Mouse (Mus musculus) brain, embryonic 18.5 days (tissue): Measurements from ENCODE around the gene Trmt1.

ENCODE experiments used
- DNase-seq: peaks from one replicate; pipeline ENCODE4 v3.0.0-alpha.2; 2012; ENCODE audit warnings: low read depth, low spot score

Gene Trmt1

DNA sequence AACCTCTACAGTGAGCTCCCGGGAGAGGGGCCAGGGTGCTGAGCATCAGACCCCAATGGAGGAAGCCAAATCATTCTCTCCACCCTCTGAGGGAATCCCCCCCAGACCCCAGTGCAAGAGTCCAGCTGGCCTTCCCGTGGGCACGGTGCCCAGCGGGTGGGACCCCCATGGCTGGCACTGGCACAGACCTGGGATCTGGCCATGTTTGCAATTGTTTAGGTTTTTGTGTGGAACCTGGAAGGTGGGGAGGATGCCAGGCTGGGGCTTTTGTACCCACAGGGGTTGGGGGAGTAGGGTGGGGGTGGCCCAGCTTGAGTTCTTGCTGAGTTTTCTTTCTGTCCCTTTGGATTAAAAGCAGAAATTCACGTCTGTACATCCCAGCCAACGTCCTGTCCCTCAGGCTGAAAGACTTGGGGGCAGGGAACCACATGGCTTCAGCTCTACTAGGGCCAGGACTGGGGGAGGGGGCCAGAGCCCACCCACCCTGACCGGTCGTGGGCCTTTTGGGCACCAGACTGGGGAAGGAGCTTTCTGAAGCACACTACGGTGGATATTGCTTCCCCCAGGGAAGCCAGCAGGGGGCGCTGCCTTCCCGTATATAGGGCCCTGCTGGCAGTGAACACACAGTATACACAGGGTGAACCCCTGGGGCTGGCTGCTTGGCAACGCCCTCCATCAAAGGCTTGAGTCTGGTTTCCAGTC, 22.8 kb downstream of the Trmt1 start:
- DNase-seq, result peak; percentile 73

DNA sequence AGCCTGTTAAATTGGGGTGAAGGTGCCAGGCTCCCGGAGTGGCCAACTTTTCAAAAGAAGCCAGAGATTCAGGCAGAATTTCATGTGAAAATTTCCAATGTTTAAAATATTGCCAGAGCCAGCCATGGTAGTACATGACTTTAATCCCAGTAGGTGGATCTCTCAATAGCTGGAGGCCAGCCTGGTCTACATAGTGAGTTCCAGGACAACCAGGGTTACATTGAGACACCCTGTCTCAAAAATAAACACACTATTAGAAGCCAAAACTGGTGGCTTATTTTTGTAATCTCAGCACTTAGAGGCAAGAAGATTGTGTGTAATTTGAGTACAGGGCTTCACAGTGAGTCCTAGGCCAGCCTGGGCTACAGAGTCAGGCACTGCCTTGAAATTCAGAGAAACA, 23.8 kb downstream of the Trmt1 start:
- DNase-seq, result no peak

DNA sequence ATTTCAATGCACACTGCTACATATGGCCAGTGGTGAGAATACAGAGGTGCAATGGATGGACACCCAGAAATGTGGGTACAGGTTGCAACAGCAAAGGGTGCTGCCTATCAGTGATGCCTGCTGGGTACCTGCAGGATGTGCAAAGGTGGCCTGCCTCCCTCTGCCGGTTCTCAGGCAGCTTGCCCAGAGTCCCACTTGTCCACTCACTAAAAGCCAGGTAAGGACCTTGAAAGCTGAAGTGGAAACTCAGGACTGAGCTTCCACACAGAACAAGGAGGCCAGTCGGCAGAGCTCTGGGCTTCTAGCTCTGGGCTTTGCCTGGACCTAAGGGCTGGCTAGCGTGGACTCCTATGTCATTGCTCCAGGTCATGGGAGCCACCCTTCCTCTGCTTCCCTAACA, 25.2 kb downstream of the Trmt1 start:
- no peak for DNase-seq

DNA sequence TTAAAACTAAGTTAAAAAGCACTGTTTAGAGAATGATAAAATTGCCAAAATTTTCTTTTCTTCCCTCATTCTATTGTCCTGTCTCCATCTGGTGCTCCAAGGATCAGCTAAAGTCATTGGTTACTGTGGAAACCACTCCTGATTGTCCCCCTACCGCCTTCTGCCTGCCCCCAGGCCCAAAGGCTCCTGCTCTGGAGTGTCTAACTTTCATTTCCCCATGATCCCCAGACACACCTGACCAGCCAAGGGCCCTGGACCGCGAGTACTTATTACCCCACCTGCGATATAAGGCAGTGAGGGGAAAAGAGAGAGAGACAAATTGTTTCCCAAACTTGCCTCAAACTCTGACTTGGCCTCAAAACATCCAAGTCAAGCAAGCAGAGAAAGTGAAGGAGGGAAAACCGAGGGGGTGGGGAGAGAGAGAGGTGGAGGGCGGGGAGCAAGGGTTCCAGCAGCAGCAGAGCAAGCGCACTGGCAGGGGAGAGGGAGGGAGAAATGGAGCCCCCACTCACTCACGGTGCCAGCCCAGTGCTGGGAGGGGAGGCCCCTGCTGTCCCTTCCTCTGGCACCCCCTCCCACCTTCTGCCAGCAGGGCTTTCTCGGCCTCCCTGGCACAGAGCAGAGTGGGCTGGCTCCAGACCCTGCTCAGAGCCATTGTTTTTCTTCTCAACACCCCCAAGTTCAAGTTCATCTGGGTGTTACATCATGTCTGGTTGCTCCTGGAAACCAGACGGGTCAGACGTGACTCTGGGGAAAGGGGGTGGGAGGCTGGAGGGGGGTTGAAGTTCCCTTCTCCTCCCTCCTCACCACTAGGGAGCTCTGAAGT, 26.0 kb downstream of the Trmt1 start:
- peak; percentile 78 for DNase-seq

DNA sequence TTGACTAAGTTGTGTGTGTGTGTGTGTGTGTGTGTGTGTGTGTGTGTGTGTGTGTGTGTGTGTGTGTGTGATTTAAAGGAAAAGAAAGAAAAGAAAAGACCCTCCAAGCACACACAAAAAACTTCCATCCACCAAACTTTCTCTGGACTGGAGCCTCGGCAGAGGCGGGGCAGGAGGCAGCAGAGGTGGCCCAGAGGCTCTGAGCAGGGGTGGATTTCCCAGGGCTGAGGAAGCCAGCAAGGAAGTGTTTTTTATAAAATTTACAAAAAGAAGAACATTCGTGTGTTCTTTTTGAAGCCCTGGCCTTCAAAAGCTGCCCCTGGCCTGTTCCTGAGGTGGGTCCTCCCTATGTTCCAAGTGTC, 26.6 kb downstream of the Trmt1 start:
- no peak for DNase-seq

DNA sequence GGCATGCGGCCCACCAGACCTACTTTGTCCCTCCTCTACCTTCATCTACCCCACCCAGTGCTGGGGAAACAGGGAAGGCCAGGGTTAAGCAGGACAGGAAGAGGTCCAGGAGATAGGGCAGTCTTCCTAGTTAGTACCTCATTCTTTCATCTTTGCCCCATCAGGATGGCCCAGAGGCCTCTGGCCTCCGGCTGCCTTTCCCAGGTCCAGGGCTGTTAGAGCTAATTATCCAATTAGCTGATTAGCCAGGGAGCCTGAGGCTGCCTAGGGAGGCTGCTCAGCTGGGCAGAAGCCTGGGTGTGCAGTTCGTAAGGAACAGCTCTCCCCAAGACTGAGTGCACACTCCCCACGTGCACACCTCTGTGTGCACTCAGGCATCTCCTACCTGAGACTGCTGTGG, 27.3 kb downstream of the Trmt1 start:
- no peak for DNase-seq

DNA sequence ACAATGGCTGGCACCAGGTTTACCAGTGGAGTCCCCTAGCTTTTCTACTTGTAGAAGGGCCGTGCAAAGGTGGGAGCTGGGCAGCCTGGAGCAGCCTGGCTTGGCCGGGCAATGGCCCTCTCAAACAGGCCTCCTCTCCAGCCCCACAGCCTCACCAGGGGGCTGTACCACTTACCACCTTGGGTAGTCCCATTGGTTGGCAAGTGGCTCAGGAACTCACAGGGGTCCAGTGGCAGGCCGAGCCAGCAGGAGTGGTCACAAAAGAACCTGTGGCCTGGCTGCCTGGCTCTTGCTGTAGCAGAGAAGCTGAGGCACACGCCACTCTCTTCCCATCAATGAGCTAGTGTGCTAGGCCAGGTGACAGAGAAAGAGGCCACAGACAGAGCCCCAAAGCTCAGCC, 28.1 kb downstream of the Trmt1 start:
- DNase-seq, result no peak

DNA sequence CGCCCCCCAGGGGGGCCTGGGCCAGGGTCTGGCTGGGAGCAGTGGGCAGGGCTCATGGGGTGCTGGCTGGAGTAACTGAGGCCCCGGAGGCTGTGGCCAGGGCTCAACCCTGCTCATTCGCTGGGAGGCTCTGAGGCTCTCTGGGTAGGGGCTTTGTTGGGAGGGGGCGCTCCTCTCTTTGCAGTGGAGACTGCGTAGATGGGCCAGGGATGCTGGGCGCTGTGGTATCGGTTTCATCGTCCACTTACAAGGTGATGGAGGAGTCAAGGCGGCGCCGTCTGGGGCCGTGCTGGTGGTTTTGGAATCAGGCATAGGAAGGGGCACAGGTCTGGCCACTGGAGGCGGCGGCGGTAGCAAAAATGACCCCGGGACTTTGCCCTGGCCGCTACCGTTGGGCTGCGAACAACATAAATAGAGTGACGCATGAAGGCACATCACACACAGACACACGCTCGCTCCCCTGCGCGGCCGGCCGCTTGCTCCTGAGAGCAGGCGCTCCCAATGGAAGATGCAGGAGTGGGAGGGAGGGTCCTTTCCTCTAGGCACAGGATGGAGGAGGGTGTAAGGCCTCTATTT, 29.9 kb downstream of the Trmt1 start:
- DNase-seq, result no peak

DNA sequence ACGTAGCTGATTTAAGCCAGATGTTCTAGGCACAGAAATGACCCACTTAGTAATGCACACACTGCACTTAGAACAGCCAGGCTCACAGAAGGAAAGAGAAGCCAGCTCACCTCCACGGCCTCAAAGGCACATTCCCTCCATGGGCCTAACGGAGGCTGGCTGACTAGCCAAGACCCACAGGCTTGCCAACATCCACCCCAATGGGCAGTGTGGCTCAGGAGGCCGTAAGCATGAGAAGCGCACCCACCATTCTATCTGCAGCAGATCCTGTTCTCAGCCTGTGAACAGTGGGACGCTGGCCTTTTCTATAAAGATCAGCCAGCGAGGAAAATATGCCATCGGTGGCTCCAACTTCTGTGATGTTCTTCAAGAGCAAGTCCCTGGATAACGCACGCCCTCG, 30.7 kb downstream of the Trmt1 start:
- no peak for DNase-seq

DNA sequence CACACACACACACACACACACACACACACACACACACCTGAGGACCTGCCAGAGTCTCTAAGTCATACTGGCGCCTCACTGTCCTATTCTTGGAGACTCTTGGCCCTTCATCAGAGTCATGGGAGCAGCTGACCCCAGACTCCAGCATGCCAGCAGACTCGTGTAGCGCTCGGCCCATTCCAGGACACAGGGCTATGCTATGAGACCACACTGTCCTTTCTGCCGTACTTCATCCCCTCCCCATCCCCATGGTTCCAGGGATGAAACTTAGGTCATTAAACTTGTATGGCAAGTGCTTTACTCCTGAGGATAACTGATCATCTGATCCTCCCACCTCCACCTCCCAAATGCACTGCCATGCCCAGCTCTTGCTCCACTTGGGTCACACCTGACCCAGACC, 32.4 kb downstream of the Trmt1 start:
- no peak for DNase-seq

DNA sequence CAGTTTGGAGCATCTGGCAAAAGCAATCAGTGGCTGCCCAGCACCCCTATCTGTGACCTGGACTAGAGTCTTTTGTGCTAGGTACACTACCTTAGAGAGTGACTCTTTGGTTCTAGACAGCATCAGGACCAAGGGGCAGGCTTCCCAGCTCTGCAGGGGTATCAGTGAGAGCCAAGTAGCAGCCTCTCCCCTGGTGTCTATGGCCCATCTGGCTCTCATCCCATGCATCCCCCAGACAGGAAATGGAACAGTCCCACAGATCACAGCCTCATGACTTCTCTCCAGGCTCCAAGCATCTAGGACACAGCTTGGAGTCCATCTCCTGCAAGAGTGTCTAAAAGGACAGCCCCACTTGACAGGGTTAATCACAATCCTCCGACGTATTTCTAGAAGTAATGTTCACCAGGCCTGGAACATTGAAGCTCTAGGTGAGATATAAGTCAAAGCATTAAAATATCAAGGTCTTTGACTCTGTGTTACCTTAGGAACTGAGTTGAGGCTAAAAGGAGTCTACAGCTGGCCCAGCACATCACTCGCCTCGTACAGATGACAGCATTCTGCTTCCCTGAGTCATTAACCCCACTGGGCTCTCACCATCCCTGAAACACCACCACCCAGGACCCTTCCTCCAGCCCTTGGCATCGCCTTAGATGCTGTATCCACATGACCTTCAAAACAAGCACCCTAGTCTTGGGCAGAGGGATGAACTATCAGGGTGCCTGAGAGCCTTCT, 33.0 kb downstream of the Trmt1 start:
- DNase-seq, result no peak

DNA sequence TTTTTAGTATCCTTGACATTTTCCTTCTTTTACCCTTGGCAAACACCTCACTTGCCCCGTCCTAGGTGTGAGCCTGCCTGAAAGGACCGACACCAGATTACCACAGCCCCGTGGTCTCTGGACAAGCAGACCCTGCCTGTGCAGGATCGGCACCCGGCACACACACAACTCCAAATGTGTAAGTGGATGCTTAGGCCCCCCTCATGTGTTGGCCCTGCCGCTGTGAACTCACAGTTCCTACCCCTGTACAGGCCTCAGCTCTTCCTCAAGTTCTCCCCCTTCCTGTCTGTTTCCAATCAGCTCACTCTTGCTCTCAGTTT, 36.4 kb downstream of the Trmt1 start:
- DNase-seq, result no peak

DNA sequence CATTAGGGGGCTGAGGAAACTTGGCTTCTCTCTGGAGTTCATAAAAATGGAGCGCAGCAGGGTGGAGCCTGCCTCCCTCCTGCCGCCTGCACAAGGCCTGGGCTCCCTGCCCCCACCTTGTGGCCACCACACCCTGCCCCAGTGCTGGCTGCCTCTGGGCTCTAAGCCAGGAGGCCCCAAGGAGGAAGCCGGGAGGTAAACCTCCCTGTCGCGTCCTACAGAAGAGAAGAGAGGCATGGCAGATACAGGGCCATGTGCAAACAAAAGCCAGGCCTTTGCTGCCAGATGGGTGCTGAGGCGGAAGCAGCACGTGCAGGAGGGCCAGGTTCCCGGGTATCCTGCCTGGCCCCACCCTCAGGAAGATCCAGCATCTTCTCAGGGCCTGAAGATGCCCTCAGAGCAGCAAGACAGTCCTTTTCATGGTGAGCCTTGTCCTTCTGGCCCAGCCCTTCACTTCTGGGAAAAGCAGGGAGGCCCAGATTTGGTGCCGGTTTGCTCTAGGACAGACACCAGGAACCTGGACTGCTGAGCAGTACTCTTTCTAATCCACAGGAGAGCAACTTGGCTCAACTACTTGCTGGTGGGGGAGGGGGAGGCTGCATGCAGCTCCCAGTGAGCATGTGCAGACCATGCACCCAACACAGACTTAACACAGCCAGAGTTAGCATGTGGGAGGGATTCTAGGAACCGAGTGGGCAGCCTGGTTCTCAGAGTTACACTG, 36.9 kb downstream of the Trmt1 start, which contains the start of gene G430095P16Rik:
TSS of gene G430095P16Rik (plus strand) at position 158 of the 721 bp plus-strand sequence.
- no peak for DNase-seq

DNA sequence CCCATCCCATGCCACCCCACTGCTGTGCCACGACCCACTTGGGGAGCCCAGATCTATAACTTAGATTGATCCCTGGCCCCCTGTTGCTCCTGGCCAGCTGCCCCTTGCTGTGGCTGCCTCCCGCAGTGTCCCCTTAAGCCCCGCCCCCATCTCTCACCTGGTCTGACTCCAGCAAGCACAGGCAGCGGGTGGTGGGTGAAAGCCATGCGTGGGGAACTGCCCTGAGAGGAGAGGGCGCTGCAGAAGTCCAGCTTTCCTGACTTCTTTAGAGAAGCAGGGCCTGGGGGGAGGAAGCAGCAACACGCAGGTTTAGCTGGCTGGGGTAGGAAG, 37.4 kb downstream of the Trmt1 start:
- no peak for DNase-seq

DNA sequence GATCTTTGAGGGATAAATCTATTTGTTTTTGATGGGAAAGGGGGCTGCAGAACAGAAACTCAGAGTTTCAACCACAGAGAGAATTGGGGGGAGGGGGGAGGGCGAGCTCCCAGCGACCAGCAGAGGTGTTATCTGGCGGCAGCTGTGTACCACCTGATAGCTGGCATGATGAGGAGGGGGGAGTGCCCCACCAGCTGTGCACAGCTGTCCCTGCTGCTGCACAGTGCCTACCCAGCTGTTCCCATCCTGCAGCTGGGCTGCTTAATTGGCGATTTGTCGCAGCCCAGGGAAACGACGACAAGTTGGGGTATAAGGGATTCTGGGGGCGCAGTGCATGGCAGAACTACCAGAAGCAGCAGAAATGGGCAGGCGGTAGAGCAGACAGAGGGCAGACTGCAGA, 38.6 kb downstream of the Trmt1 start:
- DNase-seq, result no peak

DNA sequence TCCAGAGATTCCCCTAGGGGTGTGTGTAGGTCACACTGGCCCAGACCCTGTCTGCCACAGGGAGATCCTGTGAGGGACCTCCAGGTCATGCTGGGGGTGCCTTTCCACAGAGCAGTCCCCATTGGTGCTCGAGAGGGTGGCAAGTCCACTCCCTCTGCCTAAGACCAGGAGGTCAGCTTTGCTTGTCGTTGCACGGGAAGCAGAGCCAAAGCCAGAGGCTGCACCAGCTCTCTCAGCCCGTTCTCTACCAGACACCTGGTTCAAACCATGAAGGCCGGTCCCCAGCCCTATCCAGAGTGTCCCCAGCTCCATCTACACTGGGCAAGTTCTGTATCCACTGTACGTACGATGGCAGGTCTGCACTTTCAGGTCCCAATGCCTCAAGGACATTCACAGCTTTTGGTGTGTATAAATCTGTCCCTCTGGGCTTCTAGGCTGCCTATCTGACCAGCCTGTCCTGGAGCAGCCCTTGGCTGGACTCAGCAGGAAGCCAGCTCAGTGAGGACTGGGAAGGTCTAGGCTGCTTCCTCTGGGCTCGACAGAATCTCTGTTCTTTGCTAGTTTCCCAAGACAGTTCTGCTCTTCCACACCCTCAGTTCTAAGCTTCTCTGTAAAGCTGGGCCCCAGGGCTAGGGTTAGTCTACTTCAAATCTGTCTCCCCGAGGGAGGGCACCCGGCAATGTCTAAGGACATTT, 39.3 kb downstream of the Trmt1 start:
- no peak for DNase-seq

DNA sequence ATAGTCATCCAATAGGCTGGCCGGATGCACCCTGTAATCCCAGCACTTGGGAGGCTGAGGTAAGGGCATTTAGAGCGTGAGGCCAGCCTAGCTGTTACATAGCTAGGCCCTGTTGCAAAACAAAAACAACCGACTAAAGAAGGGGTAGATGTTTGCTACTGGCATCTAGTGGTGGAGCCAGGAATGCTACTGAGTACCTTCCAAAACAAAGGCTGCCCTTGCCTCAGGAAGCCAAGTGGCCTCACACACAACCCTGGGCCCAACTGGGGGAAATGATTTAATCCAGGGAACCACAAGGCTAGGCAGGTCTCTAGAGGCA, 39.8 kb downstream of the Trmt1 start:
- DNase-seq, result no peak

DNA sequence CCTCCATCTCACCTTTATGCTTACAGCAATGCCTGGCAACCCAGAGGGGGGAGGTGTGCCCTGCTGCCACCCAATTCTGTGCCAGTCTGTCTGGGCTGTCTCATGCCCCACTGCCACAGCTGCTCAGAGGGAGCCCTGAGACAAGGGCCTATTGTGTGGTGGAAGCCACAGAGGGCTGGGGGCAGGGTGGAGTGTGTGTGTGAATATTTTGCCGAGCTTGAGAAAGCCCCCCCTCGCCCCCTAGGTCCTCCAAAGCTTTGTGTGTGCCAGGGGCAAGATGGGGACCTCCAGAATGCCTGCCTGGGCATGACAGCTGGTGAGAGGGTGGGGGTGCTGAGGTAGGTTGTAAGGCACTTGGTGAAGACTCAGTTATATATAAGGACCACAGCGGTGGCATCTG, 42.4 kb downstream of the Trmt1 start:
- no peak for DNase-seq

DNA sequence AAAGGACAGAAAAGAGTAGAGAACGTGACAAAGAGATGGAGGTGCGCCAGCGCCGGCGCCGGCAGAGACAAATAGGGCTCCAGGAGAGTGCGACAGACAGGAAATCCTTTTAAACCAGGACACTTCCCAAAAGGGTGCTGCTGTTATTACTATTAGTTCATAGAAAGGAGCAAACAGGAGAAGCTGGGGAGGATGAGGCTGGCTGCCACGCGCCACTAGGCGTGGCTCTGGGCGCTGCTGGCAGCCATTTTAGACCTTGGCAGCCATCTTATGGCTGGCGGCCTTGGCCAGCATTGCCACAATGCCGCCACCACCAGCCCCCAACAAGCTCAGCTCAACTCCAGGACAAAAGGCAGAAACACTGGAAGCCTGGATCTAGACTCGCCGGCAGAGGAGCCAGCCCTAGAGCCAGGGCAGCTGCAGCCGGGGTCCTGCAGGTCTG, 43.8 kb downstream of the Trmt1 start:
- DNase-seq, result no peak

DNA sequence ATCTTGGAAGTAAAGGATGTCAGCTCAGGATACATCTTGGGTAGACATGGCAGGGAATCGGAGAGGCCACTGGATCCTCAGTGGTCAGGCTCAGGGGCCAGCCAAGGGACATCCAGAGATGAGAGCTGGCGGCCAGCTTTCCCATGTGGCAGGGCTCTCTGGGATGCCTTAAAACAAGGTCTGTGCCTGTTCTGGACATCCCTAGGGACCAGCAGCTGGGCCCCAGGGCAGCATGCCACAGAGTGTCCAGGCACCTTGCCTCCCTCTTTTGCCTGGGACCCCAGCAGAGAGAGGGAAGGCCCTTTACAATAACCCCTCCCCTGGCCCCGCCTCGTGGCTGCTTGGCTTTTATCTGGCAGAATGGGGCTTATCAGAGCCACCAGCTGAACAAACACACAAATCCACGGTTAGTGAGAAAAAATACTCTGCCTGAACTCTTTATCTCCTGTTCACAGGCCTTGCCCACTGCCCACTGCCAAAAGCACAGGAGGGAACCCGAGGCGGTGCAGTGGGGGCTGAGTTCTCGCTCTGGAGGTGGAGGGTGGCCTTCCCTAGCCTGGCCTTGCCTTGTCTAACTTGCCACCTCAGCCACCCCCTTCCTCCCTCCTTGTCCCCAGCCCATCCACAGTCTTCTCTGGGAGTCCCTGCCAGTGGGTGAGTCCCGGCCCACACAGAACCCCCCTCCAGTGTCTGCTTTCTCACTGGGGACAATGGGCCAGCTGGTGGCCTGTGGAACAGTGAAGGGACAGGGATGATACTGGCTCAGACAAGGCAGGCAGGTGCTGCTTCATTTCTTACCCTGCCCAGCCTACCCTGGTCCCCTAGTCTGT, 44.6 kb downstream of the Trmt1 start:
- DNase-seq, result no peak
